Mouse (Mus musculus) thymus, adult 2 months (tissue): ENCODE data around the gene Hk2.

Experiments used
- CTCF ChIP-seq: fragments of 200-500 bp; IDR thresholded peaks from 2 replicates; pipeline ENCODE4 v1.5.1; 2012; ENCODE audit warnings: mild to moderate bottlenecking, control low read depth, low read length, moderate library complexity, borderline replicate concordance; ENCODE audit not compliant: control insufficient read depth, poor library complexity, insufficient read depth; ENCODE audit errors: extremely low read depth
- POLR2A ChIP-seq: fragments of 200-500 bp; IDR thresholded peaks from 2 replicates; pipeline ENCODE4 v1.6.1; 2012; ENCODE audit warnings: mild to moderate bottlenecking, low read length, control low read depth, moderate library complexity; ENCODE audit not compliant: control insufficient read depth, poor library complexity, insufficient read depth; ENCODE audit errors: extremely low read depth

GRCm38 (mm10) chr6:82707241-82707640 is 67.0 kb downstream of the Hk2 start:
- TF ChIP-seq POLR2A (no peak), CTCF (no peak)
